Mouse (Mus musculus) forebrain, embryonic 11.5 days (tissue): ENCODE measurements around the gene Aamp. TPM values are rescaled to one million over a fixed set of nuclear protein-coding genes. Genes with fewer than 3 reads are reported as not detected.

ENCODE experiments used
- ATAC-seq: fragments of 200-750 bp; cut with Nextera tagmentation; replicated peaks from 2 replicates; pipeline ENCODE4 v1.8.0; 2017; ENCODE audit warnings: moderate TSS enrichment; ENCODE audit not compliant: low FRiP score
- DNase-seq: peaks from one replicate; pipeline ENCODE4 v3.0.0-alpha.2; 2017; ENCODE audit warnings: low spot score
- H3K27ac ChIP-seq: fragments of 300-500 bp; sonication (generic); 2 replicates; pipeline ENCODE4 v1.5.1; 2014; ENCODE audit warnings: low read depth, low read length
- H3K27me3 ChIP-seq: fragments of 300-500 bp; sonication (generic); 2 replicates; pipeline ENCODE4 v1.6.1; 2014; ENCODE audit warnings: mild to moderate bottlenecking, low read length, mixed read lengths; ENCODE audit not compliant: control insufficient read depth, insufficient read depth
- H3K36me3 ChIP-seq: fragments of 300-500 bp; sonication (generic); 2 replicates; pipeline ENCODE4 v1.6.1; 2014; ENCODE audit warnings: mild to moderate bottlenecking, low read length, moderate library complexity, mixed read lengths; ENCODE audit not compliant: control insufficient read depth, insufficient read depth
- H3K4me1 ChIP-seq: fragments of 300-500 bp; sonication (generic); replicated peaks from 2 replicates; pipeline ENCODE4 v1.6.1; 2014; ENCODE audit warnings: low read length, mixed read lengths; ENCODE audit not compliant: control insufficient read depth, insufficient read depth
- H3K4me2 ChIP-seq: fragments of 300-500 bp; sonication (generic); 2 replicates; pipeline ENCODE4 v1.6.1; 2014; ENCODE audit warnings: low read depth, mild to moderate bottlenecking, low read length, moderate library complexity, mixed read lengths; ENCODE audit not compliant: severe bottlenecking
- H3K4me3 ChIP-seq: fragments of 300-500 bp; sonication (generic); 2 replicates; pipeline ENCODE4 v1.5.1; 2014; ENCODE audit warnings: low read depth, low read length
- H3K9ac ChIP-seq: fragments of 300-500 bp; sonication (generic); 2 replicates; pipeline ENCODE4 v1.6.1; 2014; ENCODE audit warnings: low read length
- H3K9me3 ChIP-seq: fragments of 300-500 bp; sonication (generic); 2 replicates; pipeline ENCODE4 v1.6.1; 2016; ENCODE audit warnings: low read length, mixed read lengths; ENCODE audit not compliant: control insufficient read depth
- WGBS: fragments of 180-500 bp; shearing (Covaris S2); extraction: QIAGEN DNeasy Blood & Tissue Kit; methylation state at CpG from one replicate; pipeline ENCODE4 v1.1.7; 2014; 5-methylcytosine and 5-hydroxymethylcytosine counted together
- polyA plus RNA-seq: library from polyadenylated mRNA; unstranded; fragments of >200 nt; fragmentation: Nextera tagmentation; extraction: Ambion mirVana; gene quantifications from 2 replicates; pipeline ENCODE4 v1.2.1, GENCODE M21; 2014

The Aamp gene
- polyA plus RNA-seq, 1 experiment from 2014 or later, result 185 TPM

- H3K4me1 ChIP-seq, result no peaks in the 10 kb centered on the region
- H3K9me3 ChIP-seq, result no peaks in the 10 kb centered on the region
- H3K4me3 ChIP-seq, result no peak overlapping the region
- H3K27me3 ChIP-seq, result no peaks in the 10 kb centered on the region
- 94% methylated on average over 6 of the region's 6 CpGs for WGBS
- no peak for DNase-seq
- H3K36me3 ChIP-seq, result peaks cover 23% of the 10 kb centered on the region
- H3K9ac ChIP-seq, result no peak overlapping the region
- no peak overlapping the region for H3K27ac ChIP-seq
- H3K4me2 ChIP-seq, result no peak overlapping the region
- no peak for ATAC-seq
Observed at GRCm38 (mm10) chr1:74262510-74262909, 22.0 kb downstream of the Aamp start.

GRCm38 (mm10) chr1:74256782-74257181 lies 27.8 kb downstream of the Aamp start:
- Histone ChIP-seq H3K27ac (no peak overlapping the region), H3K4me2 (no peak overlapping the region), H3K4me1 (no peaks in the 10 kb centered on the region), H3K27me3 (no peaks in the 10 kb centered on the region), H3K9ac (no peak overlapping the region), H3K36me3 (no peaks in the 10 kb centered on the region; the same call in 1 of the 2 replicates), H3K4me3 (no peak overlapping the region), H3K9me3 (no peaks in the 10 kb centered on the region)
- WGBS, result 83% methylated on average over 4 of the region's 4 CpGs
- ATAC-seq, result no peak
- DNase-seq, result no peak

- no peak overlapping the region for H3K9ac ChIP-seq
- ATAC-seq, result no peak
- no peak overlapping the region for H3K4me2 ChIP-seq
Observed at GRCm38 (mm10) chr1:74255704-74256345, 28.7 kb downstream of the Aamp start.

GRCm38 (mm10) chr1:74250096-74250495 lies 34.4 kb downstream of the Aamp start:
- H3K36me3 ChIP-seq, result peaks cover 5% of the 10 kb centered on the region; the same call in 1 of the 2 replicates
- no peak overlapping the region for H3K27ac ChIP-seq
- H3K4me3 ChIP-seq, result no peak overlapping the region
- H3K9me3 ChIP-seq, result no peaks in the 10 kb centered on the region
- H3K4me1 ChIP-seq, result no peaks in the 10 kb centered on the region
- WGBS, result 93% methylated on average over 4 of the region's 4 CpGs
- ATAC-seq (no peak), DNase-seq (no peak)
- H3K4me2 ChIP-seq, result no peak overlapping the region
- no peaks in the 10 kb centered on the region for H3K27me3 ChIP-seq
- no peak overlapping the region for H3K9ac ChIP-seq

More at GRCm38 (mm10) chr1:74255704-74256345, 28.7 kb downstream of the Aamp start:
- Histone ChIP-seq H3K27me3 (no peaks in the 10 kb centered on the region), H3K27ac (no peak overlapping the region), H3K4me3 (no peak overlapping the region), H3K9me3 (no peaks in the 10 kb centered on the region), H3K36me3 (peaks cover 3% of the 10 kb centered on the region; the same call in 1 of the 2 replicates), H3K4me1 (no peaks in the 10 kb centered on the region)
- 93% methylated on average over 8 of the region's 8 CpGs for WGBS
- no peak for DNase-seq

- DNase-seq (no peak), ATAC-seq (no peak)
- no peak overlapping the region for H3K4me2 ChIP-seq
- WGBS, result 77% methylated on average over 5 of the region's 5 CpGs
- no peaks in the 10 kb centered on the region for H3K27me3 ChIP-seq
- no peak overlapping the region for H3K27ac ChIP-seq
- no peaks in the 10 kb centered on the region for H3K4me1 ChIP-seq
- peaks cover 5% of the 10 kb centered on the region; the same call in 1 of the 2 replicates for H3K36me3 ChIP-seq
- H3K9me3 ChIP-seq, result no peaks in the 10 kb centered on the region
- no peak overlapping the region for H3K4me3 ChIP-seq
- H3K9ac ChIP-seq, result no peak overlapping the region
Observed at GRCm38 (mm10) chr1:74249331-74249980, 35.1 kb downstream of the Aamp start.

- no peak for ATAC-seq
- no peak overlapping the region for H3K4me2 ChIP-seq
- no peak overlapping the region for H3K9ac ChIP-seq
- no peaks in the 10 kb centered on the region for H3K9me3 ChIP-seq
- no peak overlapping the region for H3K4me3 ChIP-seq
- no peaks in the 10 kb centered on the region for H3K27me3 ChIP-seq
- H3K36me3 ChIP-seq, result peaks cover 5% of the 10 kb centered on the region; the same call in 1 of the 2 replicates
- DNase-seq, result no peak
- no peak overlapping the region for H3K27ac ChIP-seq
- H3K4me1 ChIP-seq, result no peaks in the 10 kb centered on the region
- WGBS, result 83% methylated on average over 1 of the region's 1 CpGs
Observed at GRCm38 (mm10) chr1:74248799-74249198, 35.7 kb downstream of the Aamp start.

- no peak for ATAC-seq
- H3K4me2 ChIP-seq, result no peak overlapping the region
- no peak overlapping the region for H3K9ac ChIP-seq
- WGBS, result 89% methylated on average over 2 of the region's 2 CpGs
- H3K27me3 ChIP-seq, result no peaks in the 10 kb centered on the region
- DNase-seq, result no peak
- H3K4me3 ChIP-seq, result no peak overlapping the region
- H3K9me3 ChIP-seq, result no peaks in the 10 kb centered on the region
- H3K4me1 ChIP-seq, result no peaks in the 10 kb centered on the region
- H3K36me3 ChIP-seq, result peaks cover 2% of the 10 kb centered on the region; the same call in 1 of the 2 replicates
- no peak overlapping the region for H3K27ac ChIP-seq
Observed at GRCm38 (mm10) chr1:74245525-74245924, 39.0 kb downstream of the Aamp start.

- DNase-seq (no peak), ATAC-seq (no peak)
- WGBS, result 89% methylated on average over 4 of the region's 4 CpGs
- Histone ChIP-seq H3K9me3 (no peaks in the 10 kb centered on the region), H3K27me3 (no peaks in the 10 kb centered on the region), H3K36me3 (no peaks in the 10 kb centered on the region), H3K9ac (no peak overlapping the region), H3K27ac (no peak overlapping the region), H3K4me3 (no peak overlapping the region), H3K4me2 (no peak overlapping the region), H3K4me1 (0 out of 2 replicates have a peak, but pooled peaks cover 7% of the 10 kb centered on the region)
Observed at GRCm38 (mm10) chr1:74240832-74241231, 43.7 kb downstream of the Aamp start.
